Mouse (Mus musculus): Measurements from ENCODE around the gene Egfl8.

DNA sequence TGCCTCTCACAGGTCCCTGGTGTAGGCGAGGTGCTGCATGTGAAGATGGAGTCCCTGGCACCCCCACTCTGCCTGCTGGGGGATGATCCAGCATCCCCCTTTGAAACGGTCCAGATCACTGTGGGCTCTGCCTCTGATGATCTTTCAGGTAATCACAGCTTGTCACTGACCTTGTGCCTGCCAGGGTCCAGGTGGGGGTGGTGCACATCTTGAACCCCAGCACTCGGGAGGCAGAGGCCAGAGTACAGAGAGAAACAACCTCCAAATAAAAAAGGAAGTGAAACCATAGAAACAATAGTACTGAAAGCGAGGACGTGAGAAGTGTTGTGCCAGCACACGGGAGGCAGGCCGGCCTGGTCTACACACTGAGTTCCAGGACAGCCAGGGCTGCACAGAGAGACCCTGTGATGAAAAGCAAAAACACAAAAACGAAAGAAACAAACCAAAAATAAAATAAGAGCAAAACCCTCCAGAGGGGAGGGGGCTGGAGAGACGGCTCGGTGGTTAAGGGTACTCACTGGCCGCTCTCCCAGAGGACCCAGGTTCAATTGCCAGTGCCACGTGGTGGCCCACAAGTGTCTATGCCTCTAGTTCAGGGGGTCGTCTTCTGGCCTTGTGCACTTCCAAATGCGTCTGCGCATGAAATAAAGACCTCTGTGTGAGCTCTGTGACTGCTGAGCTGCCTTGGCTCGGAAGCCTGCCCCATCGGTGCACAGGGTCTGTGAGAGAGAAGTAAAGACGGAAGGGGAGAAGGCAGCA, 33.5 kb upstream of the Egfl8 start:
- TF ChIP-seq CTCF (IDR thresholded peaks at IDR 0.05; ENCODE audit: low read depth) (no peak), EP300 (IDR thresholded peaks at IDR 0.05; ENCODE audit: low read depth) (no peak)

All from liver, embryonic 14.5 days (tissue).